Mouse (Mus musculus) limb, embryonic 14.5 days (tissue): ENCODE measurements at regions not wholly inside any gene's neighbourhood (a gene's known extent, or its start where the extent isn't known, plus 50 kb on each side); places are given as distances from the start of the nearest gene placed in this dataset.

ENCODE experiments used
- ATAC-seq: fragments of 200-750 bp; cut with Nextera tagmentation; 2 replicates; pipeline ENCODE4 v1.8.0; 2017; ENCODE audit warnings: low read depth, moderate number of reproducible peaks, moderate TSS enrichment; ENCODE audit not compliant: low FRiP score
- DNase-seq: peaks from one replicate; pipeline ENCODE4 v3.0.0-alpha.2; 2015; ENCODE audit warnings: low spot score
- H3K27ac ChIP-seq: fragments of 300-500 bp; sonication (generic); replicated peaks from 2 replicates; pipeline ENCODE4 v1.5.1; 2014; ENCODE audit warnings: low read depth, mild to moderate bottlenecking, low read length, moderate library complexity, mixed read lengths
- H3K27me3 ChIP-seq: fragments of 300-500 bp; sonication (generic); 2 replicates; pipeline ENCODE4 v1.6.1; 2014; ENCODE audit warnings: low read length, mixed read lengths; ENCODE audit not compliant: control insufficient read depth, insufficient read depth
- H3K36me3 ChIP-seq: fragments of 300-500 bp; sonication (generic); 2 replicates; pipeline ENCODE4 v1.6.1; 2014; ENCODE audit warnings: mild to moderate bottlenecking, low read length, moderate library complexity, mixed read lengths; ENCODE audit not compliant: control insufficient read depth, insufficient read depth
- H3K4me1 ChIP-seq: fragments of 300-500 bp; sonication (generic); 2 replicates; pipeline ENCODE4 v1.6.1; 2014; ENCODE audit warnings: antibody characterized with exemption, low read length, mixed read lengths; ENCODE audit not compliant: control insufficient read depth, insufficient read depth
- H3K4me2 ChIP-seq: fragments of 300-500 bp; sonication (generic); replicated peaks from 2 replicates; pipeline ENCODE4 v1.6.1; 2014; ENCODE audit warnings: low read depth, mild to moderate bottlenecking, low read length, moderate library complexity; ENCODE audit not compliant: severe bottlenecking
- H3K4me3 ChIP-seq: fragments of 300-500 bp; sonication (generic); replicated peaks from 2 replicates; pipeline ENCODE4 v1.5.1; 2014; ENCODE audit warnings: low read length
- H3K9ac ChIP-seq: fragments of 300-500 bp; sonication (generic); 2 replicates; pipeline ENCODE4 v1.6.1; 2014; ENCODE audit warnings: mild to moderate bottlenecking, low read depth, low read length, moderate library complexity; ENCODE audit not compliant: severe bottlenecking
- H3K9me3 ChIP-seq: fragments of 300-500 bp; sonication (generic); 2 replicates; pipeline ENCODE4 v1.6.1; 2016; ENCODE audit warnings: low read length; ENCODE audit not compliant: control insufficient read depth
- POLR2A ChIP-seq: fragments of 200-500 bp; IDR thresholded peaks from 2 replicates; pipeline ENCODE4 v1.8.0; 2012; ENCODE audit warnings: inconsistent platforms, mild to moderate bottlenecking, moderate library complexity, borderline replicate concordance; ENCODE audit not compliant: insufficient read depth, insufficient read length; ENCODE audit errors: extremely low read depth
- WGBS: fragments of 180-500 bp; shearing (Covaris S2); extraction: QIAGEN DNeasy Blood & Tissue Kit; methylation state at CpG from one replicate; pipeline ENCODE4 v1.1.7; 2014; 5-methylcytosine and 5-hydroxymethylcytosine counted together

GRCm38 (mm10) chr17:64201609-64202008, 130.1 kb downstream of the Pja2 start:
- WGBS: 96% methylated on average over 5 of the region's 5 CpGs
- TF ChIP-seq POLR2A: no peak
- no peak overlapping the region for H3K4me3 ChIP-seq
- DNase-seq (no peak), ATAC-seq (no peak)
- no peaks in the 10 kb centered on the region for H3K36me3 ChIP-seq
- H3K9me3 ChIP-seq: no peaks in the 10 kb centered on the region
- H3K27me3 ChIP-seq: no peaks in the 10 kb centered on the region
- no peak overlapping the region for H3K4me2 ChIP-seq
- H3K27ac ChIP-seq: no peak overlapping the region
- H3K9ac ChIP-seq: no peak overlapping the region
- H3K4me1 ChIP-seq: peaks cover 11% of the 10 kb centered on the region

- no peak overlapping the region for H3K4me3 ChIP-seq
- H3K4me1 ChIP-seq: no peaks in the 10 kb centered on the region
- H3K27me3 ChIP-seq: no peaks in the 10 kb centered on the region
- H3K36me3 ChIP-seq: no peaks in the 10 kb centered on the region
- H3K4me2 ChIP-seq: no peak overlapping the region
- DNase-seq: no peak
- no peak overlapping the region for H3K27ac ChIP-seq
- no peak overlapping the region for H3K9ac ChIP-seq
- TF ChIP-seq POLR2A: no peak
- no peaks in the 10 kb centered on the region for H3K9me3 ChIP-seq
- no peak for ATAC-seq
- WGBS: 60% methylated on average over 14 of the region's 14 CpGs
These were observed 131.4 kb downstream of the Pja2 start for GRCm38 (mm10) chr17:64200092-64200877.

GRCm38 (mm10) chr17:64199241-64199933, 132.3 kb downstream of the Pja2 start:
- TF ChIP-seq POLR2A: no peak
- no peak for ATAC-seq
- WGBS: 88% methylated on average over 10 of the region's 10 CpGs
- no peaks in the 10 kb centered on the region for H3K27me3 ChIP-seq
- no peak overlapping the region for H3K9ac ChIP-seq
- no peak overlapping the region for H3K4me2 ChIP-seq
- H3K36me3 ChIP-seq: no peaks in the 10 kb centered on the region
- no peak for DNase-seq
- H3K4me1 ChIP-seq: no peaks in the 10 kb centered on the region
- no peak overlapping the region for H3K4me3 ChIP-seq
- no peaks in the 10 kb centered on the region for H3K9me3 ChIP-seq
- H3K27ac ChIP-seq: no peak overlapping the region

GRCm38 (mm10) chr17:64196437-64196836, 135.3 kb downstream of the Pja2 start:
- no peak for DNase-seq
- no peak overlapping the region for H3K4me2 ChIP-seq
- 88% methylated on average over 10 of the region's 10 CpGs for WGBS
- no peak overlapping the region for H3K4me3 ChIP-seq
- no peaks in the 10 kb centered on the region for H3K27me3 ChIP-seq
- no peak overlapping the region for H3K27ac ChIP-seq
- H3K9me3 ChIP-seq: no peaks in the 10 kb centered on the region
- no peak for TF ChIP-seq POLR2A
- ATAC-seq: no peak
- H3K36me3 ChIP-seq: no peaks in the 10 kb centered on the region
- H3K9ac ChIP-seq: no peak overlapping the region
- H3K4me1 ChIP-seq: no peaks in the 10 kb centered on the region

GRCm38 (mm10) chr17:64193055-64193454, 138.7 kb downstream of the Pja2 start:
- Histone ChIP-seq H3K4me3 (no peak overlapping the region), H3K36me3 (no peaks in the 10 kb centered on the region), H3K9ac (no peak overlapping the region), H3K4me2 (no peak overlapping the region), H3K27ac (no peak overlapping the region), H3K4me1 (no peaks in the 10 kb centered on the region), H3K27me3 (no peaks in the 10 kb centered on the region), H3K9me3 (no peaks in the 10 kb centered on the region)
- no peak for TF ChIP-seq POLR2A
- DNase-seq (no peak), ATAC-seq (no peak)
- 91% methylated on average over 6 of the region's 6 CpGs for WGBS
